Mouse (Mus musculus) neural tube, embryonic 10.5 days (tissue): ENCODE results near the gene Nop56.
A peak's percentile ranks its signal among the peaks of the same experiment; 100 is the strongest.

Experiments
- DNase-seq: peaks from one replicate; pipeline ENCODE4 v3.0.0-alpha.2; 2017; ENCODE audit warnings: low spot score; ENCODE audit errors: extremely low spot score

The Nop56 gene

DNA sequence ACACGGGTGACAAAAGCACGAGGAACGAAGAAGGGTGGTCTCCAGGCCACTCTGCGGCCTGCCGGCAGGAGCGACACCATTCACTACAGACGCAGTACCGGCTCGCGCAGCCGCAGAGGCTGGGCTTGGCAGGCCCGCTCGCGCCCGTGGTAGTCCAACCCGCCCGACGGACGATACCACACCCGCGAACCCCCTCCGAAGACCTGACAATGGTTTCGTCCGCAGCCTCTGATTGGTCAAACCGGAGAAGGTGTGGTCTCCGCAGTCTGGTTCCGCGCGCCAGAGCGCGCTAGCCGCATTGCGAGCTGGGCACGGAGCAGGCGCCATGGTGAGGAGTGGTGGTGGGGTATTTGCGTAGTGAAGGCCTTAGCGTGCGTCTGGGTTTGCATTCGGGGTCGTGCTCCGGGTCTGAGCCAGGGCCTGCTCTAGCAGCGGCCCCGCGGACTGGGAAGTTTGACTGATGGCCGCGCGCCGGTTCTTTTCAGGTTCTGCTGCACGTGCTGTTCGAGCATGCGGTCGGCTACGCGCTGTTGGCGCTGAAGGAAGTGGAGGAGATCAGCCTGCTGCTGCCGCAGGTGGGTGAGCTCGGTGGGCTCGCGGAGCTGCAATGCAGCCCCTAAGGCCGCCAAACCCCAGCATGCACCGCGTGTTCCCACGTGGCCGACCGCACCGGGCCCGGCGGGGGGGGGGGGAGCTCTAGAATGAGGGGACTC, at the start of gene Nop56:
Gene Nop56, plus strand, starts transcription at position 282 of the 713 bp plus-strand sequence.
- peak; percentile 100 for DNase-seq

DNA sequence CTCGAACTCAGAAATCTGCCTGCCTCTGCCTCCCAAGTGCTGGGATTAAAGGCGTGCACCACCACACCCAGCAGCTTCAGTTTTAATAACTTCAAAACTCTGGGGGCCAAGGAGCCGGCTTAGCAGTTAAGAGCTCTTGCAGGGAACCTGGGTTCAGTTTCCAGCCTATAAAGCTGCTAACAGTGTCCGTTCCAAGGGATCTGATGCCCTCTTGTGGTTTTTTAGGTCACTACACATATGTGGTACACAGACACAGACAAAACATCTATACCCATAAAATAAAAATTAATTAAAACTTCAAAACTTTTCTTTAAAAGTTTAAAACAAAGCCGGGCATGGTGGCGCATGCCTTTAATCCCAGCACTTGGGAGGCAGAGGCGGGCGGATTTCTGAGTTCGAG, 27.3 kb upstream of the Nop56 start:
- DNase-seq, result peak; percentile 24

DNA sequence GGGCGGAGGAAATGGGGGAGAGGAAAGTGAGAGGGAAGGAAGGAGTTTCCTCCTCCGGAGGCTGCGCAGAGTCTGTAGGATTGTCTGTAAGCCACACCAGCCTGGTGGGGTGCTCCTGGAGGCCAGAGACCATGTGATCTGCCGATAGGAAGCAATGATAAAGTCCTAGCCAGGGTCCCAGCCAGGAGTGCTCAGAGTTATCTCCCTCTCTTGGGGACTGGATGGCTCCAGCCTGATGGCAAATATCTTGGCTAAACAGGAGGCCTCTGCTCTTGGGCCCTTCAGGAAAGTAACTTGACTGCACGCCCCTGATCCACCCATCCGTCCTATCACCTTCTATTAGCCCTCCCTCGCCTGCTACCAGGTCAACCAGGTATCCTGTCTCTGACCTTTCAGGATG, 26.0 kb upstream of the Nop56 start:
- DNase-seq, result no peak

DNA sequence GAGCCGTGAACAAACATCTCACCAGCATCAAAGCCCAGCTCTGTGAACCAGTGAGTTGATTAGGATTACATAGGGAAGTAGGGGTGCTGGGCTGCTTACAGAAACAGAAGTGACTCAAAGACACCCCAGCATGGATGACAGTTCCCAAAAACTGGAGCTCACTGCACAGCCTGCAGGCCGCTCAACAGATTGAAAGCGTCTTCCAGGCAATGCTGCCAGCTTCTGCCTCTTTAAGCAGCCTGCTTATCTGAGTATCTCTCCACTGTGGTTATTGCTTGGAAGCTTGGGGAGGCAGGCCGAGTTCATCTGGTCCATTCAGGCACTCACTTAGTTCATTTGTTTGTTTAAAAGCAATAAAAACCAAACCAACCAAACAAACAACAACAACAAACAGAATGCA, 17.5 kb upstream of the Nop56 start:
- DNase-seq, result no peak

DNA sequence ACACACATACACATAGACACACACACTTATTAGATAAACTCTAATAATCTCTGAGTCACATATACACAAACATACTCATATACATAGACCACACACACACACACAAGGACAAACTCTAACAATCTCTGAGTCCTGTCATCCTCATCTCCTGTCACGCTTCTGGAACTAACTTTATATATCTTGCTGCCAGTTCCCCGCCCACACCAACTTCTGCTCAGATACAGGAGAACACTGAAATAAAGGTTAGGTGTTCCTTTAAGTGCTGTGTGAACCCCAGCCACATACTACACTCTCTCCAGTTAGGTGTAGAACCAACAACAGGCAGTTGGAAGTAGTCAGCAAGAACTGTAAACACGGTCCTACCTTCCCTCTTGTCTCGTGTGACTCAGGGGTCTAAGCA, 13.4 kb upstream of the Nop56 start:
- no peak for DNase-seq

DNA sequence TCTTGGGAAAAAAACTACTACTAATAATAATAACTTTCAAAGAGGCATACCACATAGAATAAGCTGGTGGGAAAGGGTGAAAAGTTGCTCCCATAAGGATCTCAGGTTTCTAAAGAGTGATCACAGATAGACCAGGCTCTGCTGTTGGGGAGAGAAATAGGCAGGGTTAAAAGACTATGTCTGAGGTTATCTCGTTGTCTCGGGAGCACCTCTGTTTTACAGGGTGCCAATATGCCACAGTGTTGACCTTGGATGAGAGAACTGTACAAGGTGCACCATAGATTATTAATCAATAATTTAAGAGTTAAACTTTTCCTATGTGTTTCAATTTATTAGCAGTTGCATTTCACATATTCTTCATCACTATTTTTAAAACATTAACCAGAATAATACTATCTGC, 12.3 kb upstream of the Nop56 start:
- DNase-seq, result no peak

DNA sequence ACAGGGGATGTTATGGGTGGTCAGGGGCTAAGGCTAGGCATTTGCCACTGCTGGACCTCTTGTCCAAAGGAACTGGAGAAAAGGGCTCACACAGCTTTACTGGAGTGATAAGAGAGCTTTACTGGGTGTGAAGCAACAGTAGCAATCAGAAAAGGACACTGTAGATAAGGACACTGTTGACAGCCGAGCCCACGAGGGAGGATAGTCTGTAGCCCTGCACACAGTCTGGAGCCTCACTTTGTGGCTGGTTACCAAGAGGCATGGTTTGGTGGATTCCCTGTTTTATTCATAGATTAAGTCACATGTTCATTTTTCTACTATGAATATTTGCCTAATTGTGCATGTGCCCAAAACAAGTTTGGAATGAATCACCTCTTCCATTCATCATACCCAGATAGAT, 11.8 kb upstream of the Nop56 start:
- no peak for DNase-seq

DNA sequence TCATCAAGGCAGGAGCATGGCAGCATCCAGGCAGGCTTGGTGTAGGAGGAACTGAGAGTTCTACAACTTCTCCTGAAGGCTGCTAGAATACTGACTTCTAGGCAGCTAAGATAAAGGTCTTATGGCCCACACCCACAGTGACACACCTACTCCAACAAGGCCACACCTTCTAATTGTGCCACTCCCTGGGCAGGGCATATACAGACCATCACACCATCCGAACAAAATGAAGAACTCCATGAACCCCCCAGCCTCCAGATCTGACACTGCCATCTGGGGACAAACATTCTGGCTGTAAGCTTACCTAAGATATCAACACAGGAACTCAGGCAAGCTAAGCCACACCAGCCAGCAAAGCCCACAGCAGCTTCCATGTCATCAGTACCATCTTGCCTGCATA, 8.7 kb upstream of the Nop56 start:
- DNase-seq, result no peak

DNA sequence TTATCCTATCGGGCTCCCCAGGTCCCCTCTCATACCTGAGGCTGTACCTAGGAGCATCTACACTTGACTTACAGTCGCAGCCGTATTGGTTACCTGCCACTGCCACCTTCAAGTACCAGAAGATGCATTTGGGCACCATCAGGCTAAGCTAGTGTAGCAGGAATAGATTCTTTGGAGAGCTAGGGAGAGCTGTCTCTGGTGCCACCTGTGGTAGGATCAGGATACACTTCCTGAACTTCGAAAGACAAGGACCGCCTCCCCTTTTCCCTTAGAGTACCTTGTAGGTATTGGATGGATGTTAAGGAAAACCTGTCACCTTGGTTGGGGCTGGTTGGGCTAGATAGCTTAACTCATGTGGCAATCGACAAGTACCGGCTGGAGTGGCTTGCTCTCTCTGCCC, 6.2 kb upstream of the Nop56 start:
- DNase-seq, result no peak

DNA sequence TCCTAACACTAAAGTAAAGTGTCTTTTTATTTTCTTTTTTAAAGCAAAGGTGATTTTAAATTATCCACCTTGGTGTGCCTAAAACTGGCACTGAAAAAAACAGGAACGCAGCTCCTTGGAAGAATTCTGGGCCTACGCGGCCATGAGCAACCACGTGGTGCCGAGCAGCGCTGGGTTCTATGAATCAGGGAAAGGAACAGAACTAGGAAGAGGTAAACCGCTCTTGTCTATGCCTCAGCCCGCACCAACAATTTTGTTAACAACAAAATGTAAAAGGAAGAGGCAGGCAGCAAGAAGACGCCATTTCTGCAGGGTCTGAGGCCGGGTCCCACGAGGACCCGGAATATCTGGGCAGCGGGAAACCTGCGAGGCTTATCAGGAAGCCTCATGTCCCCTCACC, 498 bp upstream of the Nop56 start:
- no peak for DNase-seq

DNA sequence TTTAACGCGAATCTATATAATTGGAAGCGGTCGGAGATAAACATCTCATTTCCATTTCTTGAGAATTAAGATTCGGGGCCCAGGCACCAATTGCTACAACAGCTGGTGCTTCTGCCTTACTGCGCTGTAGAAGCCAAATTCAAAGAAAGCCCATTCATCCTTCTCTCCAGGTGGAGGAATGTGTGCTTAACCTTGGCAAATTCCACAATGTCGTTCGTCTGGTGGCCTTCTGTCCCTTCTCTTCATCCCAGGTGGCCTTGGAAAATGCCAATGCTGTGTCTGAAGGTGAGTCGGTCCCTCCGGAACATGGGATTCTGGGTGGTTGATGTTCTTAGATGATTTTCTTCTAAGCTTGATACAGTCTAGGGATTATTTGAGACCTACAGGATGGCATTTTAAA, 632 bp downstream of the Nop56 start:
- no peak for DNase-seq

DNA sequence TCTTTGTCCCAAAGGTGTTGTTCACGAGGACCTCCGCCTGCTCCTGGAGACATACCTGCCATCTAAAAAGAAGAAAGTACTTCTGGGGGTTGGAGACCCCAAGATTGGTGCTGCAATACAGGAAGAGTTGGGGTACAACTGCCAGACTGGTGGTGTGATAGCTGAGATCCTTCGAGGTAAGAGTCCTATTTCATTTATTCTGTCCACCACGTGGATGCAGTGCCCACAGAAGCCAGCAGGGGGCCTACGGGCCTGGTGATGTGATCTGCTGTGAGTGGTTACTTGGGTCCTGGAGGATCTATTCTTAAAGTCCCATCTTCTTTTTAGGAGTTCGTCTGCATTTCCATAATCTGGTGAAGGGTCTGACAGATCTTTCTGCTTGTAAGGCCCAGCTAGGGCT, 1.4 kb downstream of the Nop56 start:
- peak; percentile 79 for DNase-seq

DNA sequence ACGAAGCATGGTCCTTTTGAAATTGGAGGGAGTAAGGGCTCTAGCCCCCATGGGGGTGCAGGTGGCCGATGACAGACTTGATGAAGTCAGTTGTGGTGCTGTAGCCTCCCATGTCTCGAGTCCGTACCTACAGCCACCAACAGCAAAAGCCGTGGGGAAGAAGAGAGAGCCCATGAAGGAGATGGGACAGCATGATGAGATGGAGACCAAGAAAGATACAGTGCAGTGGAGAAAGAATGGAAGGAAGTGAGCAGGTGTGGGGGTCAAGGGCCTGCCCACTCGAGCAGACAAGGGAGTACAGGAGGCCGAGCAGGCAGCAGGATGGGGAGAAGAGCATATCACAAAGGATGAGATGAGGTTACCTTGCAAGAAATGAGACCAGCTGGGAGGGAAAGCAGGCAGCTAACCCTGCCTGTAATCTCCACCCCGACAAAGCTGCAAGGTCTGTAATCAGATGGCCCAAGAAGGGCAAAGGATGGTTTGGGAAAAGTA, 5.4 kb downstream of the Nop56 start:
- DNase-seq, result no peak

DNA sequence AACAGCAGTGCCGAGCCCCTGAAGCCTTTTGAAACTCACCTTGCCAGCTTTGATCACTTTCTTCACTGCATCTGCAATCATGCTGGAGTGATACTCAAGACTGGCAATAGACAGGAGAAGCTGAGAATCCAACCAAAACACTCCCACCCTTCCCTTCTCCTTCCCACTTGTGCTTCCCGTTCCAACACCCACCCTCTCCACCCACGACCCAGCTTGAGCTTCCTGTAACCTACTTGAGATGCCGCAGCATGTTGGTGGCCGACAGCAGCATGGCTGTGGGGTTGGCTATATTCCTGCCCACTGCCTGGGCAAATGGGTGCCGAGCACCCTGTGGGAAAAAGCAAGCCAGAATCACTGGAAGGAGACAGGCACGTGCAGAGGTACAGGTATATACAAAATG, 6.0 kb downstream of the Nop56 start:
- DNase-seq, result no peak

DNA sequence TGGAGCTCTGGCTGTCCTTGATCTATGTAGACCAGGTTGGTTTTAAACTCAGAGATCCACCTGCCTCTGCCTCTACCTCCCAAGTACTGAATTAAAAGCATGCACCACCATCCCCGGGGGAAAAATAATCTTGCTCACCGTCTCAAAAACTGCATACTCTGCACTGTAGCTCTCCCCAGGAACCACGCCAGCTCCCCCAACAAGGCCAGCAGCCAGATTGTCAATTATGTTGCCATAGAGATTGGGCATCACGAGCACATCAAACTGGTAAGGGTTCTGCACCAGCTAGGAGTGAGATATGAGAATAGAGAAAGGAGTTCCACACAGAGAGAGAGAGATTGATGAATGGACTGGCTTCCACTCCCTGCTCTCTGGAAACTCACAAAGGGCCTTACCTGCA, 6.6 kb downstream of the Nop56 start:
- DNase-seq, result no peak

DNA sequence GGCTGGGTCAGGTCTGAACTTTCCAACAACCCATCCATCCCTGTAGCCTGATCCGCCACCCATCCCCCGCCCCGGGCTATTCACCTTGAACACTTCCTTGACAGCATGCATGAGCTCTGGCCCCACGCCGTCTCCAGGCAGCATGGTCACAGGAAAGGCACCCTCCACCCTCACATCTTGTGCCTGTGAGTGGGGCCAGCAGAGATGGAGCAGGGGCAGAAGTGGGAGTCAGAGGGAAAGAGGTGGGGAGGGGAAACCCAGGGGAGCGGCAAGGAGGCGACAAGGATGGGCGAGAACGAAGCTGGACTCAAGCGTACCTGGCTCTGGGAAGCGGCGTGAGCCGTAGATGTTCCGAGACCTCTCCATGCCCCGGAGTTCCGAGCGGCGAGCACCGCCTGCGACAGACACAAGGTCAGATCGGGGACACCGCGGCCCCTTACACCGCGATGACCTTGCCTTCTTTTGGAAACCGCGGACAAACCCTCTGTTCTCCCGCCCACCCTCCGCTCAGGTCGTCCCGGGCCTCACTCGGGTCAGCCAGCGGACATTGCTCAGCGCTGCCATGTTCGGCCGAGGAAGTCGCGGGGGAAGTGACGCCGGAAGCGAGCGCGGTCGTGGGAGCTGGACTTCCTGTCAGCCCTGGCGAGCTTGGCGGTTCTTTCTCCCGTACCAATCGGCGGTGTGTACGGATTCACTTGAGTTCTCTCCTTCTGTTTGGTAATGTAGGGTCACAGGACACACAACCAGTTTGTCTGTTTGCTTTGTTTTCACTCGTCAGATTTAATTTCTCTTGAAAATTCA, 9.8 kb downstream of the Nop56 start, which contains the start of gene Idh3b:
Gene Idh3b, minus strand, starts transcription at position 694 of the 801 bp plus-strand sequence.
- DNase-seq, result peak; percentile 91

DNA sequence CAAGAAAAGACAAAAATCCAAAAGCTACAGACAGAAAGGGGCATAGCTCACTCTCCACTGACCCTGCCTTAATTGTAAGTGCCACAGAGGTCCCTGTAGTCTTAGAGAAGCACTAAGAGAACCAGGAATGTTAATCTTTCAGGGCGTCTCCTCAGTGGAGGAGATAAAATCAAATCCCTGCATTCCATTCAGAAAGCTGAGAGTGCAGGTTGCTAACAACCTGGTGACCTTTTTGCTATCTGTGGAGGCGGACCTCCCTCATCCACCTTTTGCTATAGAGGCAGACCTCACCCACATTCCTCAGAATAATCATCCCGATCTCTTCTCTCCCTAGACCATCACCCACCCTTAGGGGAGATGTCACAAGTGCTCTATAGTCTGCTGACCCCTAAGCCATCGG, 14.9 kb downstream of the Nop56 start:
- no peak for DNase-seq

DNA sequence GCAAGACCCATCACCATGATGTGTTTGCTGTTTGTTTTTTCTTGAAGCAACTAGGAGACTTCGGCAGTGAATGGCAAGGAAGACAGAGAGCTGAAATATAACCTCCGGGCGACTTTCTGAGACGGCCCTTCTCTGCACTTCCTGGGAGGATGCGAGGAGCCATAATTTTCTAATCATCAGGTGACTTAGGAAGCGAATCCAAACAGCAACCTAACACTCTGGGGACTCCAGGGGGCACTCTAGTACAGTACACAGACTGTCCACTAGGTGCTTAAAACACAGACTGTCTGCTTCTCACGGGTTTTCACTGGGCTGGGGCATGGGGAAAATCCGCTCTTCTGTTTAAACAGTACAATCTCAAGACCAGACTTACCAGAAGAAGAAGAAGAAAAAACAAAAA, 17.2 kb downstream of the Nop56 start:
- no peak for DNase-seq

DNA sequence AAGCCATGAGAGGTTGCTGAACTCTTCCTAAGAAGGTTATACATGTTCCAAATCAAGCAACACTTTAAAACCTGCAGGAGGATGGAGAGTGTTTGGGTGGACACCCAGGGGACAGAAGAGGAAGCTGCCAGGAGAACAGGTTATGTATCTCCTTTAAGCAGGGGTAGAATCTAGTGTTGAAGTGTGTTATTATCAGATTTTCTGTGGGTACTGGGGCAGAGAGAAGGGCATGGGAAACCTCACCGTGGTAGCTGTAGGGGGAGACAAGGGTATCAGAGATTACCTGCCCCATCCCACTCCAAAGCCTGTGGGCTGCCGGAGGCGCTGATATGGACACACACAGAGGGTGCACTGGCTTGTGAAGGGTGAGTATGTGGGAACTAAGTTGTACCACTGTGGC, 18.8 kb downstream of the Nop56 start:
- DNase-seq, result no peak

DNA sequence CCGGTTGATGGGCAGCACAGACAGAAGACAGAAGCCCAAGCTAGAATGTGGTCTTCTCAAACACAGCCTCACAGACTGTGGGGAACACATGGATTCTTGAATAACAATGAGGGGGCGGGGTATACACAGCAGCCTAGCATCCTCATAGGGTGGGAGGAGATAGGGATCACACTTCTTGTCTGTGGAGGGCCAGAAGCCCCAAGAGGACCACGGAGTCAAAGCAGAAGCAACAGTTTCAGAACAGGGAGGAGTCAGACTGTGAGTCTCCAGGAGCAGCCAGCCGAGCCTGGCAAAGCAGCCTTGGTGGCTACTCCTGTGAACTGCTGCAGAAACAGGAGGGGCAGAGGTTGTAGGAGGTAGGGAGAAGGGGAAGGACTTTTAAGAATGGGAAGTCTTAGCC, 19.3 kb downstream of the Nop56 start:
- DNase-seq, result no peak

DNA sequence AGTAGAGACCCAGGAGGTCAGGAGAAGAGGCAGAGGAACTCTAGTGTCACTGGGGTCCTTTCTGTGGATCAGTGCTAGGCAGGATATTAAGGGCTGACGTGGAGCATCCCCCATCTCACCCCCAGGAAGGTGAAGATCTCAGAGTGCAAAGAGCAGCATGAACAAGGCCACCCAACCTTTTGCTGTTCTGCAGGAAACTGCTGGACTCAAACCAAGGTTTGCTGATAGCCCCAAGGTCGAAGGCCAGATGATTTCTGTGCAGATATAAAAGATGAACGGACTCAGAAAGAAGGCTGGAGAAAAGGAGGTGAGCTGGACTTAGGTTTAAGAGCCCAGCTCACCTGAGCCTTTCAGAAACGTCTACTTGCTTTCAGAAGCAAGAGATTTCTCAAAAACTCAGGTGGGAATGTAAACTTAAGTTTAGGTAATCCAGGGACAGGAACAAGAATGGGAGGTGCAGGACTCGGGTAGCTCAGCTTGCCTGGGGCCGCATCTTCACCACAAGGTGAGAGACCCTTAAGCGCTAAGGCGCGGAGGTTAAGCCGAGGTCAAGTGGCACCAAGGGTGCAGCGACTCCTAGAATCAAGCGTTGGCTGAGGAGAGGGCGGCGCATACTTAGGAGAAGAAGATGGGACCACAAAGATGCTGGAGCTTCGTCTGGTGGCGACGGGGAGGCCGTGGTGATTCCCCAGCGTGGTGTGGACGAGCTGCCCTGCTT, 20.1 kb downstream of the Nop56 start:
- DNase-seq, result no peak

DNA sequence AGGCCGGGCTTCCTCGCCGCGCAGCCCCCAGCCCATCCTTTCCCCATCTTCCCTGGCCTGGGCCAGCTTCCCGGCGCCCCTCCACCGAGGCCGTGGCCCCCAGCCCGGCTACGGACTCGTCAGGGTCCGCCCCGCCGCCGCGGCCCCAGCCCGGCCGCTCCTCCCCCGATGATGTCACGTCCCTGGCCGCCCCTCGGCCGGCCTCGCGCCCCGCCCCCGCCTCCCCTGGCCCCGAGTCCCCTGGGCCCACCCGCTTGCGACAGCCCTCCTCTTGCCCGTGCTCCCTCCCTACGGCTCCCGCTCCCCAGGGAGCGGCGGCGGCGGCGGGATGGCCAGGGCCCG, 20.7 kb downstream of the Nop56 start, which contains the start of gene Ebf4:
Gene Ebf4, plus strand, starts transcription at position 234 of the 342 bp plus-strand sequence.
- peak; percentile 84 for DNase-seq
